Mouse (Mus musculus): Measurements from ENCODE around the gene Pgam2. TPM values are rescaled to one million over a fixed set of nuclear protein-coding genes. Genes with fewer than 3 reads are reported as not detected.
A peak's percentile ranks its signal among the peaks of the same experiment; 100 is the strongest.
"Not testable (repeated sequence)": the region's sequence is repeated elsewhere in the genome, so short reads cannot be mapped to it uniquely, and the experiment has no call there.

Pgam2 gene
- total RNA-seq, 2 experiments from 2014 or later, result 756 to 765 TPM

GRCm38 (mm10) chr11:5813381-5813780, 9.8 kb upstream of the Pgam2 start:
- intact Hi-C loops (cut with DNase I), result no loop called here
- DNase-seq, result no peak

- intact Hi-C loops (cut with DNase I); DNase-seq: not testable (repeated sequence)
These were observed 6.0 kb upstream of the Pgam2 start for GRCm38 (mm10) chr11:5809487-5809886.

- intact Hi-C loops (cut with DNase I), result no loop called here
These were observed 4.4 kb upstream of the Pgam2 start for GRCm38 (mm10) chr11:5807956-5808355.

GRCm38 (mm10) chr11:5805711-5806110, 2.2 kb upstream of the Pgam2 start:
- intact Hi-C loops (cut with DNase I), result no loop called here
- DNase-seq, result no peak

More at GRCm38 (mm10) chr11:5807956-5808355, 4.4 kb upstream of the Pgam2 start:
- no peak for DNase-seq

GRCm38 (mm10) chr11:5804174-5804573, 641 bp upstream of the Pgam2 start:
- no peak for DNase-seq
- intact Hi-C loops (cut with DNase I), result no loop called here

GRCm38 (mm10) chr11:5802457-5803217, 896 bp downstream of the Pgam2 start:
- peak in 1 of 2 experiments; percentile 37 for DNase-seq
- intact Hi-C loops (cut with DNase I), result no loop called here

- DNase-seq, result peak; percentile 47 to 55
- intact Hi-C loops (cut with DNase I), result no loop called here
These were observed 1.5 kb downstream of the Pgam2 start for GRCm38 (mm10) chr11:5802005-5802404.

GRCm38 (mm10) chr11:5801511-5801910, 2.0 kb downstream of the Pgam2 start:
- intact Hi-C loops (cut with DNase I), result no loop called here

GRCm38 (mm10) chr11:5799621-5800490, 3.7 kb downstream of the Pgam2 start:
- intact Hi-C loops (cut with DNase I), result no loop called here
- DNase-seq, result peak in 1 of 2 experiments; percentile 36

More at GRCm38 (mm10) chr11:5801511-5801910, 2.0 kb downstream of the Pgam2 start:
- DNase-seq, result peak in 1 of 2 experiments; percentile 23

- intact Hi-C loops (cut with DNase I), result no loop called here
- DNase-seq, result no peak
These were observed 5.6 kb downstream of the Pgam2 start for GRCm38 (mm10) chr11:5797928-5798327.

- intact Hi-C loops (cut with DNase I), result no loop called here
- no peak for DNase-seq
These were observed 6.2 kb downstream of the Pgam2 start for GRCm38 (mm10) chr11:5797371-5797770.

GRCm38 (mm10) chr11:5796939-5797338, 6.6 kb downstream of the Pgam2 start:
- intact Hi-C loops (cut with DNase I), result no loop called here
- no peak for DNase-seq

- intact Hi-C loops (cut with DNase I), result no loop called here
- DNase-seq, result peak; percentile 77 to 84
These were observed 7.8 kb downstream of the Pgam2 start for GRCm38 (mm10) chr11:5795706-5796105.

- no peak for DNase-seq
- intact Hi-C loops (cut with DNase I), result no loop called here
These were observed 8.2 kb downstream of the Pgam2 start for GRCm38 (mm10) chr11:5795290-5795689.

GRCm38 (mm10) chr11:5790431-5790830, 13.1 kb downstream of the Pgam2 start:
- DNase-seq, result no peak
- intact Hi-C loops (cut with DNase I), result loop anchor here (5.0 kb wide), 1 partner anchor 87 kb away; the partner anchor contains the start of gene Pold2

- DNase-seq, result no peak
- intact Hi-C loops (cut with DNase I), result loop anchor here (5.0 kb wide), 2 partner anchors 87 to 97 kb away; partner anchors contain the start of gene Pold2
These were observed 13.7 kb downstream of the Pgam2 start for GRCm38 (mm10) chr11:5789754-5790333.

- DNase-seq, result peak in 1 of 2 experiments; percentile 41
- intact Hi-C loops (cut with DNase I), result loop anchor here (5.0 kb wide), 1 partner anchor 98 kb away; no protein-coding TSS in a partner anchor
These were observed 14.3 kb downstream of the Pgam2 start for GRCm38 (mm10) chr11:5789071-5789753.

GRCm38 (mm10) chr11:5788056-5789014, 15.2 kb downstream of the Pgam2 start, which contains the start of gene Dbnl:
Dbnl (plus strand) TSS chr11:5788488.
- peak; percentile 97 to 98 for DNase-seq
- intact Hi-C loops (cut with DNase I), result loop anchor here (1.0 to 5.0 kb wide), 2 partner anchors 50 to 99 kb away; partner anchors contain the start of gene Polm

GRCm38 (mm10) chr11:5787671-5788055, 15.9 kb downstream of the Pgam2 start:
- intact Hi-C loops (cut with DNase I), result loop anchor here (1.0 to 5.0 kb wide), 3 partner anchors 25 to 100 kb away; partner anchors contain the start of genes Polm and Urgcp

More at GRCm38 (mm10) chr11:5787671-5788055, 15.9 kb downstream of the Pgam2 start:
- DNase-seq, result no peak
